Mouse (Mus musculus): ENCODE measurements around the gene Marcksl1. TPM values are rescaled to one million over a fixed set of nuclear protein-coding genes. Genes with fewer than 3 reads are reported as not detected.

Gene Marcksl1
- total RNA-seq, 2 experiments from 2014 or later, result 24.4 to 31.8 TPM

- no peak for DNase-seq
These were observed 44.0 kb downstream of the Marcksl1 start for GRCm38 (mm10) chr4:129557256-129557808.

- DNase-seq, result peak; percentile 6
These were observed 45.1 kb downstream of the Marcksl1 start for GRCm38 (mm10) chr4:129558321-129558955.

GRCm38 (mm10) chr4:129561184-129561583 lies 47.8 kb downstream of the Marcksl1 start:
- DNase-seq, result no peak

- DNase-seq, result no peak
These were observed 50.3 kb downstream of the Marcksl1 start for GRCm38 (mm10) chr4:129563718-129564117.

- no peak for DNase-seq
These were observed 51.8 kb downstream of the Marcksl1 start for GRCm38 (mm10) chr4:129565139-129565538.

Small RNA genes within 50 kb of the gene (microRNA-seq; reads per million reads assigned to microRNA genes)
- 0 reads per million in 2 experiments for gene Mir8119

Other genes starting within 250 kb of the Marcksl1 start
- 10 to 100 TPM; 63.6 to 64.4 TPM for gene Sync, start 226.0 kb upstream of the Marcksl1 start, total RNA-seq (2021)
- gene Rbbp4, start 178.2 kb upstream of the Marcksl1 start, total RNA-seq (2021), result 10 to 100 TPM; 96.7 to 98.5 TPM
- 10 to 100 TPM; 24.2 to 25.4 TPM for gene Zbtb8os, start 177.9 kb upstream of the Marcksl1 start, total RNA-seq (2021)
- gene Zbtb8a, start 135.5 kb upstream of the Marcksl1 start, total RNA-seq (2021), result 1 to 10 TPM; 2.9 to 4.7 TPM
- not detected for gene Zbtb8b, start 72.7 kb upstream of the Marcksl1 start, total RNA-seq (2021)
- gene Bsdc1, start 52.0 kb upstream of the Marcksl1 start, total RNA-seq (2021), result 10 to 100 TPM; 24.7 to 32.4 TPM
- not detected for gene Tssk3, start 22.6 kb upstream of the Marcksl1 start, total RNA-seq (2021)
- gene Fam229a, start 22.4 kb upstream of the Marcksl1 start, total RNA-seq (2021), result not detected
- gene Hdac1, start 29.1 kb downstream of the Marcksl1 start, total RNA-seq (2021), result 10 to 100 TPM; 23.9 to 29.8 TPM
- under 1 TPM in 1 of 2 experiments, not detected in 1; 0.59 TPM for gene Lck, start 60.1 kb downstream of the Marcksl1 start, total RNA-seq (2021)
- gene Fam167b, start 65.0 kb downstream of the Marcksl1 start, total RNA-seq (2021), result 1 to 10 TPM in 1 of 2 experiments, under 1 TPM in 1; 0.80 to 1.3 TPM
- 100 to 1,000 TPM; 149 to 151 TPM for gene Eif3i, start 87.1 kb downstream of the Marcksl1 start, total RNA-seq (2021)
- 10 to 100 TPM; 42.3 to 47.0 TPM for gene Tmem234, start 87.1 kb downstream of the Marcksl1 start, total RNA-seq (2021)
- 1 to 10 TPM in 1 of 2 experiments, under 1 TPM in 1; 0.61 to 2.6 TPM for gene Dcdc2b, start 100.7 kb downstream of the Marcksl1 start, total RNA-seq (2021)
- gene Iqcc, start 105.5 kb downstream of the Marcksl1 start, total RNA-seq (2021), result 10 to 100 TPM; 12.7 to 14.6 TPM
- 10 to 100 TPM; 59.5 to 60.6 TPM for gene Ccdc28b, start 110.4 kb downstream of the Marcksl1 start, total RNA-seq (2021)
- 10 to 100 TPM; 31.6 to 37.5 TPM for gene Txlna, start 127.5 kb downstream of the Marcksl1 start, total RNA-seq (2021)
- 10 to 100 TPM; 56.4 to 63.3 TPM for gene Kpna6, start 159.2 kb downstream of the Marcksl1 start, total RNA-seq (2021)
- gene Tmem39b, start 183.3 kb downstream of the Marcksl1 start, total RNA-seq (2021), result 1 to 10 TPM; 3.7 to 6.7 TPM
- 10 to 100 TPM; 47.0 to 58.8 TPM for gene Khdrbs1, start 228.7 kb downstream of the Marcksl1 start, total RNA-seq (2021)

All from gastrocnemius, postnatal 10 days (tissue).